Mouse (Mus musculus): Measurements from ENCODE around the gene Zscan20. TPM values are rescaled to one million over a fixed set of nuclear protein-coding genes. Genes with fewer than 3 reads are reported as not detected.

Gene Zscan20
- 4.1 TPM for polyA plus RNA-seq (2012; fragmentation: generic; extraction: Trizol)
- long read RNA-seq, experiment 1, partial matches to known transcripts: 0 of 1 reads
- long read RNA-seq, experiment 1, other reads (novel, unspliced or antisense): 1 of 1 reads
- long read RNA-seq, experiment 2, full-length matches to known transcripts: 10 of 24 reads
- long read RNA-seq, experiment 2, partial matches to known transcripts: 2 of 24 reads
- long read RNA-seq, experiment 2, other reads (novel, unspliced or antisense): 12 of 24 reads

DNA sequence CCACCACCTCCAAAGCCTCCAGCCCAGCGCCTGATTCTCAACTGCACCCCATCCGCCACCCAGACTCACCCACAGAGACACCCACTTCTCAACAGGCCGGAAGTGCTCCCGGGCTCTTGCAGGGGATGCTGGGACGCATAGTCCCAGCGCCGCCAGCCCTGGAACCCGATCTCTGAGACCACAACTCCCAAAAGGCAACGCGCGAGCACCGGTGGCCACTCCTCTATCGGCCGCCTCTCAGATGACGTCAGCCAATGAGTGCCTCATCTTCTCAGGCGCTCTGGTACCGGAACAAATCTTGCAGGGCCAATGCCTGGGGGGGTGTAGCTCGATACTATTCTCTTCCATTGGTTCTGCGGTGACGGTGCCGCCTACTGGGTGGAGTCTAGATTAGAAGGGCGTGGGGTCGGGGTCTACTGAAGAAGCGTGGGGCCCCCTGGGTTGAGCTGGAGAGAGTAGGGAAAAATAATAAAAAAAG lies at the start of gene Zscan20:
Zscan20 (minus strand) TSS at position 174 of the 478 bp plus-strand sequence.
- TF ChIP-seq MYOD1 (IDR thresholded peaks at IDR 0.05; ENCODE audit: control insufficient read depth, insufficient read length, low read depth): no peak
- no peak for TF ChIP-seq MYOG (IDR thresholded peaks at IDR 0.05; ENCODE audit: control insufficient read depth, extremely low read depth, insufficient read length)
- H3K79me2 ChIP-seq (ENCODE audit: control insufficient read depth, insufficient read depth): no peaks in the 10 kb centered on the region
- H3K27me3 ChIP-seq (ENCODE audit: control insufficient read depth, insufficient read depth, insufficient read length): no peaks in the 10 kb centered on the region
- peak within 1 kb of the TSS; percentile 74 for H3ac ChIP-seq (ENCODE audit: control insufficient read depth, insufficient read length, low read depth)
- H3K4me3 ChIP-seq (ENCODE audit: insufficient read depth, poor library complexity, severe bottlenecking): peak within 1 kb of the TSS; percentile 51
- peaks cover 1% of the 10 kb centered on the region for H3K79me3 ChIP-seq (ENCODE audit: low read depth)
- no peaks in the 10 kb centered on the region for H3K36me3 ChIP-seq (ENCODE audit: control insufficient read depth, insufficient read depth)

- Histone ChIP-seq H3K79me3 (ENCODE audit: low read depth) (peaks cover 1% of the 10 kb centered on the region), H3K36me3 (ENCODE audit: control insufficient read depth, insufficient read depth) (no peaks in the 10 kb centered on the region), H3K27me3 (ENCODE audit: control insufficient read depth, insufficient read depth, insufficient read length) (no peaks in the 10 kb centered on the region), H3K4me3 (ENCODE audit: insufficient read depth, poor library complexity, severe bottlenecking) (peak overlapping the region; percentile 37), H3ac (ENCODE audit: control insufficient read depth, insufficient read length, low read depth) (peak overlapping the region; percentile 76), H3K79me2 (ENCODE audit: control insufficient read depth, insufficient read depth) (peaks cover 19% of the 10 kb centered on the region)
- TF ChIP-seq MYOG (IDR thresholded peaks at IDR 0.05; ENCODE audit: control insufficient read depth, extremely low read depth, insufficient read length) (no peak), MYOD1 (IDR thresholded peaks at IDR 0.05; ENCODE audit: control insufficient read depth, insufficient read length, low read depth) (no peak), CEBPB (IDR thresholded peaks at IDR 0.05; ENCODE audit: low read depth) (no peak), USF1 (IDR thresholded peaks at IDR 0.05; ENCODE audit: low read depth) (no peak), MAX (IDR thresholded peaks at IDR 0.05) (no peak), FOSL1 (IDR thresholded peaks at IDR 0.05; ENCODE audit: insufficient read depth, low read length, poor library complexity, severe bottlenecking) (no peak), CTCF (IDR thresholded peaks at IDR 0.05; ENCODE audit: control insufficient read depth, insufficient read depth, insufficient read length) (no peak)
Observed at GRCm38 (mm10) chr4:128655446-128655845, 45.5 kb upstream of the Zscan20 start.

DNA sequence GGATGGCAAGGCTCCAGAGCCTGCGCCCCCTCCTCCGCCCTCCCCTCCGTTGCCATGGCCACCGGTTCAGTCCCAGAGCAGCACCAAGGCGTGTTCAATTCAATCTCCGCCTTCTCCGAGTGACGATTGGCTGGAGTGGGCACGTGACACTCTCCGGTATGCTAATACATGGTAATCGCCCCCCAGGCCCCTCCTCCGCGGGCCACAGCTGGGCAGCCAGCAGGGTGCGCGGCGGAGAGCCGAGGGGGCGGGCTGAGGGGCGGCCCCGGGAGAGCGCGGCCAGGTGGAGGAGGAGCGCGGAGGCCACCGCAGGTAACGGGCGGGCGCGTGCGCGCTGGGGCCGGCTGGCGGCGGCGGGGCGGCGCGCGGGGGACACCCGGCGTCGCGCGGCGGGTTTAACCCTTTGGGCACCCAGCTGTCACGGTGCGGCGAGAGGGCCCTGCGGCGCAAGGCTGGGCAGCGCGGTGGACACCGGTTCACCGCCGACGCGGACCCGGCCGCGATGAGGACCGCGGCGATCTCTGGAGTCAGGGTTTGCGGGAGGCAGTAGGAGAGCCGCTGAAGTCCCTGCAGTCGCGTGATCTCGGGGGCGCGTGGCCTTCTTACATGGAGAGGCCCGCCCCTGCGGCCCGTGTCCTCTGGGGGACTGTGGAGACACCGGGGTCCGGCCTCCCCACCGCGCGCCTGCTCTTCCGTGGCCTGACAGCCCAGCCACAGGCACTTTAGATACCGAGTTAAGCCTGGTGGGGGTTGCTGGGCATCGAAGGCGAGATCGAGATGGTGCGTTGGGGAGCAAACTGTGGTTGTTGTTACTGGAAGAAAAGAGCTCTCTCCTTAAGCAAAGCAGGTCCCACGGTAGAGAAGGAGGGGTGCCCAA lies 44.8 kb upstream of the Zscan20 start, which contains the start of gene Phc2:
Phc2 (plus strand) TSS at position 198 of the 877 bp plus-strand sequence.
- Histone ChIP-seq H3K79me3 (ENCODE audit: low read depth) (peaks cover 1% of the 10 kb centered on the region), H3K79me2 (ENCODE audit: control insufficient read depth, insufficient read depth) (peaks cover 19% of the 10 kb centered on the region), H3K4me3 (ENCODE audit: insufficient read depth, poor library complexity, severe bottlenecking) (peak within 1 kb of the TSS; percentile 37), H3K36me3 (ENCODE audit: control insufficient read depth, insufficient read depth) (no peaks in the 10 kb centered on the region), H3K27me3 (ENCODE audit: control insufficient read depth, insufficient read depth, insufficient read length) (no peaks in the 10 kb centered on the region), H3ac (ENCODE audit: control insufficient read depth, insufficient read length, low read depth) (peak within 1 kb of the TSS; percentile 76)
- TF ChIP-seq MYOD1 (IDR thresholded peaks at IDR 0.05; ENCODE audit: control insufficient read depth, insufficient read length, low read depth) (no peak), USF1 (IDR thresholded peaks at IDR 0.05; ENCODE audit: low read depth) (peak; percentile 96)

DNA sequence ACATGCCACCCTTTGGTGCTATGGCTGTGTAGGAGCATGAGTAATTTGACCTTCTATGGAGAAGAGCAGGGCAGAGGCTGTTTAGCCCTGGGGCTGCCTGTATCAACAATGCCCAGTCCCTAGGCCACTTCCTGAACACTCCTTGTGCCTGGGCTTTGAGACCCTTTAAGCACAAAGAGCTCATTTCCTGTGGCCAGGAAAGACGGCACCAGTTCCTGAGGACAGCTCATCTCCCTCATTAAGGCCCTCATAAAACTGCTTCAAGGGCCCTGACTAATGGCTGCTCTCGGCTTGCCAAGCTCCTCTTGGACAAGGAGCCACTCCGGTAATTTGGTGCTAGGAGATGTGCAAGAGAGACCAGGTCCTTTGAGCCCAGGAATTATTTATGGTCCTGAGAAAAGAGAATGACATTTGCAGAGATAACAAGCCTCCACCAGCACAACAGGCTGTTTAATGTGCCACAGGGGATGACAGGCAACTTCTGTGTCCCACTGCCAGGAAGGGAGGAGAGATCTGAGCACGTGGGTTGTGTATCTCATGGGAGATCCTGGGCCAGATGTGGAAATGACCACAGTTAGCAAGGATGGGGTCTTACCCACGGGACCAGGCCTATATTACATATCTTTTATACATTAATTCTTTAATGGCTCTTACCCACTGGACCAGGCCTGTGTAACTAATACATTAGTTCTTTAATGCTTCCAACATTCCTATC lies 42.8 kb upstream of the Zscan20 start:
- Histone ChIP-seq H3K79me3 (ENCODE audit: low read depth) (peaks cover 1% of the 10 kb centered on the region), H3K79me2 (ENCODE audit: control insufficient read depth, insufficient read depth) (peaks cover 16% of the 10 kb centered on the region), H3K4me3 (ENCODE audit: insufficient read depth, poor library complexity, severe bottlenecking) (no peak overlapping the region), H3K36me3 (ENCODE audit: control insufficient read depth, insufficient read depth) (no peaks in the 10 kb centered on the region), H3K27me3 (ENCODE audit: control insufficient read depth, insufficient read depth, insufficient read length) (no peaks in the 10 kb centered on the region), H3ac (ENCODE audit: control insufficient read depth, insufficient read length, low read depth) (no peak overlapping the region)
- TF ChIP-seq MYOG (IDR thresholded peaks at IDR 0.05; ENCODE audit: control insufficient read depth, extremely low read depth, insufficient read length) (no peak), CEBPB (IDR thresholded peaks at IDR 0.05; ENCODE audit: low read depth) (no peak), MYOD1 (IDR thresholded peaks at IDR 0.05; ENCODE audit: control insufficient read depth, insufficient read length, low read depth) (peak; percentile 53), CTCF (IDR thresholded peaks at IDR 0.05; ENCODE audit: control insufficient read depth, insufficient read depth, insufficient read length) (no peak), MAX (IDR thresholded peaks at IDR 0.05) (peak; percentile 36), FOSL1 (IDR thresholded peaks at IDR 0.05; ENCODE audit: insufficient read depth, low read length, poor library complexity, severe bottlenecking) (no peak), USF1 (IDR thresholded peaks at IDR 0.05; ENCODE audit: low read depth) (peak; percentile 83)

DNA sequence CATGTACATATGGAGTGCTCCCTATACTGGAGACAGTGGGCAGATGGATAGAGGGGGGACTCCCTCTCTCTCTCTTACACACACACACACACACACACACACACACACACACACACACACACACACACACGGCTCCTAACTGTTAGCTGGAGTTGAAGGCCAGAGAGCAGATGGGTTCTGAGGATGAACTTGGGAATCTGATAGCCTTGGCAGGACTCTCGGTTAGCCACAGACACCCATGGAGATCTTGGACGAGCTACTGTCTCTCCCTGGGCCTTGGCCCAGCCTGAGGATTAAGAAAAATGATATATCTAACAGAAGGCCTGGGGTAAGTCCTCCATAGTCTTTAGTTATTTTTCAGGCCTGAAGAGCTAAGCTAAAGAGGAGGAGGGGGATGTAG lies 41.6 kb upstream of the Zscan20 start:
- peaks cover 5% of the 10 kb centered on the region for H3K79me2 ChIP-seq (ENCODE audit: control insufficient read depth, insufficient read depth)
- TF ChIP-seq CTCF (IDR thresholded peaks at IDR 0.05; ENCODE audit: control insufficient read depth, insufficient read depth, insufficient read length) (no peak), MYOG (IDR thresholded peaks at IDR 0.05; ENCODE audit: control insufficient read depth, extremely low read depth, insufficient read length) (no peak), FOSL1 (IDR thresholded peaks at IDR 0.05; ENCODE audit: insufficient read depth, low read length, poor library complexity, severe bottlenecking) (no peak), CEBPB (IDR thresholded peaks at IDR 0.05; ENCODE audit: low read depth) (no peak), MYOD1 (IDR thresholded peaks at IDR 0.05; ENCODE audit: control insufficient read depth, insufficient read length, low read depth) (no peak), MAX (IDR thresholded peaks at IDR 0.05) (no peak), USF1 (IDR thresholded peaks at IDR 0.05; ENCODE audit: low read depth) (no peak)
- H3K4me3 ChIP-seq (ENCODE audit: insufficient read depth, poor library complexity, severe bottlenecking): no peak overlapping the region
- no peaks in the 10 kb centered on the region for H3K27me3 ChIP-seq (ENCODE audit: control insufficient read depth, insufficient read depth, insufficient read length)
- H3ac ChIP-seq (ENCODE audit: control insufficient read depth, insufficient read length, low read depth): no peak overlapping the region
- no peaks in the 10 kb centered on the region for H3K79me3 ChIP-seq (ENCODE audit: low read depth)
- no peaks in the 10 kb centered on the region for H3K36me3 ChIP-seq (ENCODE audit: control insufficient read depth, insufficient read depth)
